Mouse (Mus musculus): Measurements from ENCODE around the gene Ubqln1. TPM values are rescaled to one million over a fixed set of nuclear protein-coding genes. Genes with fewer than 3 reads are reported as not detected.

The Ubqln1 gene
- polyA plus RNA-seq, 1 experiment from 2014 or later, result 144 TPM

DNA sequence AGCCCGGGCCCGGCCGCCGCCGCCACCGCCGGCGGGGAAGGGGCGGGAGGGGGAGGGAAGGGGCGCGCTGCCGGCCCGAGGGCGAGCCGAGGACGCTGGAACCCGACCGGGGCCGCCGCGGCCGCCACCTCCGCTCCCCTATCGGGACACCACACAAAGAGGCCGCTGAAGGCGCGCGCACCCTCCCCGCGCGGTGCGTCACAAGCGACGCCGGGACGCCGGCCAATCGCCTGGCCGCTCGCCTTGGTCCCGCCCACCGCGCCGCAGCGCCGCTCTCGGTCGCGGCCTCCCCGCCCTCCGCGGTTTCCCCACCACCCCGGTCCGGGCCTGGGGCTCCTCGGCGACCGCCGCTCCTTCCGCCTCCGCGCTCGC, 87.1 kb downstream of the Ubqln1 start, which contains the start of gene Hnrnpa0:
TSS of gene Hnrnpa0 (minus strand) at position 161 of the 372 bp plus-strand sequence.
- no peaks in the 10 kb centered on the region for H3K27me3 ChIP-seq (ENCODE audit: control insufficient read depth, insufficient read depth, low read length)
- H3K27ac ChIP-seq (replicated peaks; ENCODE audit: low read depth, low read length), result peak within 1 kb of the TSS; percentile 98
- peak; percentile 91 for ATAC-seq (replicated peaks; ENCODE audit: insufficient number of reproducible peaks, low FRiP score, low TSS enrichment, low read depth)
- no peaks in the 10 kb centered on the region for H3K4me1 ChIP-seq (ENCODE audit: control insufficient read depth, insufficient read depth, low read length)
- no peaks in the 10 kb centered on the region for H3K36me3 ChIP-seq (replicated peaks; ENCODE audit: control insufficient read depth, insufficient read depth, low read depth, low read length)
- H3K4me3 ChIP-seq (ENCODE audit: low read depth, low read length), result peak within 1 kb of the TSS; percentile 99
- 0% methylated on average over 26 of the region's 62 CpGs for WGBS
- DNase-seq (ENCODE audit: low spot score), result peak; percentile 97
- H3K4me2 ChIP-seq (ENCODE audit: low read depth, low read length), result peak within 1 kb of the TSS; percentile 75
- peak within 1 kb of the TSS; percentile 100 for H3K9ac ChIP-seq (replicated peaks; ENCODE audit: low read length)
- H3K9me3 ChIP-seq (replicated peaks; ENCODE audit: control insufficient read depth, low read length), result no peaks in the 10 kb centered on the region

DNA sequence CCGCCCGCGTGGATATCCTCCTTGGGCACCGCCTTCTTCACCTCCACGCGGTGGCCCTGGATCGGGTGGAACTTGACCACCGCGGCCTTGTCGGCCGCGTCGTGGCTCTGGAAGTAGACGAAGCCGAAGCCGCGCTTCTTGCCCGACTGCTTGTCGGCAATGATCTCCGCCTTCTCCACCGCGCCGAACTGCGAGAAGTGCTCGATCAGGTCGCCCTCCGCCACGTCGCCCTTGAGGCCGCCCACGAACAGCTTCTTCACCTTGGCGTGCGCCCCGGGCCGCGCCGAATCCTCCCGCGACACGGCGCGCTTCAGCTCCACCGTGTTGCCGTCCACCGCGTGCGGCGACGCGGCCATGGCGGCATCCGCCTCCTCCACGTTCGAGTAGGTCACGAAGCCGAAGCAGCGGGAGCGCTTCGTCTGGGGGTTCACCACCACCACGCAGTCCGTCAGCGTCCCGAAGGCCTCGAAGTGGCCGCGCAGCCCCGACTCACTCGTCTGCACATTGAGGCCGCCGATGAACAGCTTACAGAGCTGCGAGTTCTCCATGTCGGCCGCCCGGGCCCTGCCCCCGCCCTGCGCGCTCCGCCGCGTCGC, 87.6 kb downstream of the Ubqln1 start:
- under 1% methylated on average over 66 of the region's 81 CpGs for WGBS
- peak overlapping the region; percentile 58 for H3K4me2 ChIP-seq (ENCODE audit: low read depth, low read length)
- no peaks in the 10 kb centered on the region for H3K27me3 ChIP-seq (ENCODE audit: control insufficient read depth, insufficient read depth, low read length)
- ATAC-seq (replicated peaks; ENCODE audit: insufficient number of reproducible peaks, low FRiP score, low TSS enrichment, low read depth), result peak; percentile 25; the same call in 1 of the 2 replicates
- peak overlapping the region; percentile 99 for H3K4me3 ChIP-seq (ENCODE audit: low read depth, low read length)
- H3K27ac ChIP-seq (replicated peaks; ENCODE audit: low read depth, low read length), result peak overlapping the region; percentile 98
- H3K36me3 ChIP-seq (replicated peaks; ENCODE audit: control insufficient read depth, insufficient read depth, low read depth, low read length), result no peaks in the 10 kb centered on the region
- peak overlapping the region; percentile 100 for H3K9ac ChIP-seq (replicated peaks; ENCODE audit: low read length)
- H3K9me3 ChIP-seq (replicated peaks; ENCODE audit: control insufficient read depth, low read length), result no peaks in the 10 kb centered on the region
- H3K4me1 ChIP-seq (ENCODE audit: control insufficient read depth, insufficient read depth, low read length), result no peaks in the 10 kb centered on the region
- DNase-seq (ENCODE audit: low spot score), result no peak

DNA sequence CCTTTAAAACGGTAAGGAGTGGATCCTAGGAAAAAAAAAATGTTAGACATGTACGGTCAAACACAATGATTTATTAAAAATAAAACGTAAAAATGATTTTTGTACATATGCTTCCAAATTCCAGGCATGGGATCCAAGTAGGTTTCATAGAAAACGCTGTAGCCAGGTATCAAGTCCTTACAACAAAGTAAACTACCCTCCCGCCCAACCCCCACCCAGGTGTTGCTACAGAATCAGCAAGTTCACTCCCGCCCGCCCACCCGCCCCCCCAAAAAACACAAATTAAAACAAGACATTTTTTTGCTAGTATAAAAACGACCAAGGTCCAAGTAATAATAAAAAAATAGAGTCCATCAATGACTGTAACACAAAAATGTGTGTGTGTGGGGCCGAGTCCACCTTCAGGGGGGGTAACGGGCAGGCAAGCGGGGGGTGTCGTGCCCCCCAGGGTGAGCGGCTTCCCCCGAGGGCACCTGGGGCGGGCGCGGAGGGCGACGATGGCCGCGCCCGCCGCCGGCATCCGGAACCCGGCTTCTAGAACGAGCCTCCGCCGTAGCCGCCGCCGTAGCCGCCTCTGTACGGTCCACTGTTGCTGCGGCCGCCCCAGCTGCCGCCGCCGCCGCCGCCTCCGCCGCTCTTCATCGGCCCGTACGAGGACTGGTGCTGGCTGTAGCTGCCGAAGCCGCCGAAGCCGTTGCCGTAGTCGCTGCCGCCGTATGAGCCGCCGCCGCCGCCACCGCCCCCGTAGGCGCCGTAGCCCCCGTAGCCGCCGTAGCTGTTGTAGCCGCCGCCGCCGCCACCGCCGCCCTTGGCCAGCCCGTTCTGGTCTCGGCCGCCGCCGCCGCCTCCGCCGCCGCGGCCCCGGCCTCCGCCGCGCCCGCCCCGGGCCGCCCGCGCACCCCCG, 88.3 kb downstream of the Ubqln1 start:
- Histone ChIP-seq H3K27me3 (ENCODE audit: control insufficient read depth, insufficient read depth, low read length) (no peaks in the 10 kb centered on the region), H3K27ac (replicated peaks; ENCODE audit: low read depth, low read length) (peak overlapping the region; percentile 98), H3K9me3 (replicated peaks; ENCODE audit: control insufficient read depth, low read length) (no peaks in the 10 kb centered on the region), H3K4me2 (ENCODE audit: low read depth, low read length) (peak overlapping the region; percentile 58), H3K4me3 (ENCODE audit: low read depth, low read length) (peak overlapping the region; percentile 99), H3K36me3 (replicated peaks; ENCODE audit: control insufficient read depth, insufficient read depth, low read depth, low read length) (no peaks in the 10 kb centered on the region), H3K9ac (replicated peaks; ENCODE audit: low read length) (peak overlapping the region; percentile 100), H3K4me1 (ENCODE audit: control insufficient read depth, insufficient read depth, low read length) (no peaks in the 10 kb centered on the region)
- peak; percentile 40 for DNase-seq (ENCODE audit: low spot score)
- no peak for ATAC-seq (replicated peaks; ENCODE audit: insufficient number of reproducible peaks, low FRiP score, low TSS enrichment, low read depth)
- WGBS, result under 1% methylated on average over 57 of the region's 92 CpGs

Other genes with a start within 250 kb of the Ubqln1 start
- gene Klhl3, start 102.1 kb downstream of the Ubqln1 start, polyA plus RNA-seq (2014; fragmentation: Nextera tagmentation; extraction: Ambion mirVana), result 1.8 and 2.1 TPM in 2 replicates
- 49.7 and 61.2 TPM in 2 replicates for gene Hnrnpa0, start 87.1 kb downstream of the Ubqln1 start, polyA plus RNA-seq (2014; fragmentation: Nextera tagmentation; extraction: Ambion mirVana)
- gene Idnk, start 58.0 kb downstream of the Ubqln1 start, polyA plus RNA-seq (2014; fragmentation: Nextera tagmentation; extraction: Ambion mirVana), result 41.8 and 44.2 TPM in 2 replicates
- 22.0 and 31.2 TPM in 2 replicates for gene Gkap1, start 60.0 kb upstream of the Ubqln1 start, polyA plus RNA-seq (2014; fragmentation: Nextera tagmentation; extraction: Ambion mirVana)
- 1.2 TPM in 2 replicates for gene Kif27, start 143.5 kb upstream of the Ubqln1 start, polyA plus RNA-seq (2014; fragmentation: Nextera tagmentation; extraction: Ambion mirVana)
- 24.3 and 24.5 TPM in 2 replicates for gene 2210016F16Rik, start 169.6 kb upstream of the Ubqln1 start, polyA plus RNA-seq (2014; fragmentation: Nextera tagmentation; extraction: Ambion mirVana)
- 34.4 and 37.0 TPM in 2 replicates for gene Rmi1, start 186.6 kb upstream of the Ubqln1 start, polyA plus RNA-seq (2014; fragmentation: Nextera tagmentation; extraction: Ambion mirVana)
- 2,512 and 2,650 TPM in 2 replicates for gene Hnrnpk, start 187.7 kb upstream of the Ubqln1 start, polyA plus RNA-seq (2014; fragmentation: Nextera tagmentation; extraction: Ambion mirVana)